40 mouse cellular contexts compared by ENCODE assay signal in genomic region chr12:52012159-52012558, GRCm38 (mm10). TPM values are rescaled to one million over a fixed set of nuclear protein-coding genes. Genes with fewer than 3 reads are reported as not detected.
"Had no signal": no experiment of that assay in that cellular context is flagged by ENCODE, and none has a peak within 500 bp of the region (broad histone marks: within the 10 kb centered on the region; RNA-seq: fewer than 3 reads in every experiment).

No protein-coding gene starts in this region.

- H3K4me2 ChIP-seq: heart, embryonic 11.5 days; hindbrain, embryonic 13.5 days; hindbrain, embryonic 15.5 days; kidney, embryonic 15.5 days; limb, embryonic 13.5 days; limb, embryonic 15.5 days; liver, embryonic 12.5 days had no signal

- H3K36me3 ChIP-seq: hindbrain, embryonic 13.5 days; hindbrain, embryonic 15.5 days; kidney, embryonic 15.5 days; limb, embryonic 13.5 days; limb, embryonic 15.5 days; liver, embryonic 12.5 days had no signal

- DNase-seq: gastrocnemius, postnatal 14 days; gastrocnemius, postnatal 36 days; heart, adult 18-20 months; heart, postnatal 10 days; kidney, adult 11 months; kidney, adult 2 months; kidney, adult 9 months; kidney, postnatal 14 days; kidney, postnatal 36 days; layer of hippocampus, adult 9-11 months; layer of hippocampus, postnatal 36 days; left cerebral cortex, postnatal 4 days had no signal

- H3K4me3 ChIP-seq: hindbrain, embryonic 13.5 days; hindbrain, embryonic 15.5 days; kidney, embryonic 15.5 days; limb, embryonic 13.5 days; limb, embryonic 15.5 days; liver, embryonic 12.5 days had no signal

- ATAC-seq: hindbrain, postnatal 0 days; intestine, embryonic 16.5 days; liver, embryonic 12.5 days had no signal

- H3K27me3 ChIP-seq: hindbrain, embryonic 13.5 days; hindbrain, embryonic 15.5 days; kidney, embryonic 15.5 days; limb, embryonic 13.5 days; limb, embryonic 15.5 days; liver, embryonic 12.5 days had no signal

- H3K27ac ChIP-seq: hindbrain, embryonic 13.5 days; hindbrain, embryonic 15.5 days; hindbrain, postnatal 0 days; kidney, embryonic 15.5 days; kidney, postnatal 0 days; limb, embryonic 13.5 days; limb, embryonic 15.5 days; liver, embryonic 12.5 days had no signal

- H3K4me1 ChIP-seq: hindbrain, embryonic 15.5 days; limb, embryonic 13.5 days; limb, embryonic 15.5 days; liver, embryonic 12.5 days had no signal

- H3K9me3 ChIP-seq: hindbrain, embryonic 13.5 days; hindbrain, embryonic 15.5 days; kidney, embryonic 15.5 days; limb, embryonic 13.5 days; limb, embryonic 15.5 days; liver, embryonic 12.5 days had no signal

- H3K9ac ChIP-seq: hindbrain, embryonic 13.5 days; hindbrain, embryonic 15.5 days; kidney, embryonic 15.5 days; limb, embryonic 13.5 days; limb, embryonic 15.5 days; liver, embryonic 12.5 days had no signal

RNA-seq across cellular contexts. Expression of gene Gpr33, which starts 15.7 kb away (rescaled TPM):
- total RNA-seq: gastrocnemius, adult 18-20 months; gastrocnemius, adult 8-10 months; gastrocnemius, postnatal 14 days; gastrocnemius, postnatal 36 days; heart, adult 18-20 months; heart, postnatal 10 days; heart, postnatal 25 days; hematopoietic stem cell, adult 5-6 weeks; hindbrain, postnatal 0 days; layer of hippocampus, adult 18-20 months; layer of hippocampus, adult 8-10 months; layer of hippocampus, postnatal 14 days; layer of hippocampus, postnatal 36 days; left cerebral cortex, adult 18-20 months; left cerebral cortex, adult 8-10 months; left cerebral cortex, postnatal 10 days; left cerebral cortex, postnatal 25 days; left cerebral cortex, postnatal 4 days; liver, adult 2 months had no signal
- polyA plus RNA-seq: gonadal fat pad, adult 2 months; heart, embryonic 11.5 days; heart, embryonic 14.5 days; heart, embryonic 16.5 days; hindbrain, embryonic 11.5 days; hindbrain, embryonic 13.5 days; hindbrain, embryonic 15.5 days; hindbrain, postnatal 0 days; intestine, embryonic 14.5 days; intestine, embryonic 16.5 days; kidney, embryonic 15.5 days; kidney, postnatal 0 days; limb, embryonic 11.5 days; limb, embryonic 13.5 days; limb, embryonic 15.5 days; liver, adult 2 months; liver, embryonic 12.5 days had no signal
